Mouse (Mus musculus) kidney, embryonic 14.5 days (tissue): Measurements from ENCODE around the gene Slc5a4b. TPM values are rescaled to one million over a fixed set of nuclear protein-coding genes. Genes with fewer than 3 reads are reported as not detected.

Experiments
- ATAC-seq: fragments of 200-750 bp; cut with Nextera tagmentation; 2 replicates; pipeline ENCODE4 v1.8.0; 2017; ENCODE audit warnings: moderate number of reproducible peaks, mild to moderate bottlenecking, moderate TSS enrichment, moderate library complexity; ENCODE audit not compliant: low FRiP score, low TSS enrichment
- H3K27ac ChIP-seq: fragments of 300-500 bp; sonication (generic); 2 replicates; pipeline ENCODE4 v1.5.1; 2014; ENCODE audit warnings: low read depth, mild to moderate bottlenecking, low read length, moderate library complexity, mixed read lengths
- H3K27me3 ChIP-seq: fragments of 300-500 bp; sonication (generic); 2 replicates; pipeline ENCODE4 v1.6.1; 2014; ENCODE audit warnings: mild to moderate bottlenecking, low read length; ENCODE audit not compliant: control insufficient read depth, insufficient read depth
- H3K36me3 ChIP-seq: fragments of 300-500 bp; sonication (generic); 2 replicates; pipeline ENCODE4 v1.6.1; 2014; ENCODE audit warnings: low read length, mixed read lengths; ENCODE audit not compliant: control insufficient read depth, insufficient read depth
- H3K4me1 ChIP-seq: fragments of 300-500 bp; sonication (generic); 2 replicates; pipeline ENCODE4 v1.6.1; 2014; ENCODE audit warnings: low read length, mixed read lengths; ENCODE audit not compliant: control insufficient read depth, insufficient read depth
- H3K4me2 ChIP-seq: fragments of 300-500 bp; sonication (generic); replicated peaks from 2 replicates; pipeline ENCODE4 v1.6.1; 2014; ENCODE audit warnings: low read depth, mild to moderate bottlenecking, low read length
- H3K4me3 ChIP-seq: fragments of 300-500 bp; sonication (generic); 2 replicates; pipeline ENCODE4 v1.5.1; 2014; ENCODE audit warnings: mild to moderate bottlenecking, low read length
- H3K9ac ChIP-seq: fragments of 300-500 bp; sonication (generic); 2 replicates; pipeline ENCODE4 v1.6.1; 2014; ENCODE audit warnings: low read depth, mild to moderate bottlenecking, low read length, moderate library complexity
- H3K9me3 ChIP-seq: fragments of 300-500 bp; sonication (generic); 2 replicates; pipeline ENCODE4 v1.6.1; 2016; ENCODE audit warnings: low read length; ENCODE audit not compliant: control insufficient read depth
- WGBS: fragments of 180-500 bp; shearing (Covaris S2); extraction: QIAGEN DNeasy Blood & Tissue Kit; methylation state at CpG from one replicate; pipeline ENCODE4 v1.1.7; 2014; 5-methylcytosine and 5-hydroxymethylcytosine counted together
- microRNA-seq: library from miRNA; unstranded; fragments of <30 nt; microRNA quantifications from one replicate; pipeline ENCODE4, GENCODE M21; 2016
- polyA plus RNA-seq: library from polyadenylated mRNA; unstranded; fragments of >200 nt; fragmentation: Nextera tagmentation; extraction: Ambion mirVana; gene quantifications from 2 replicates; pipeline ENCODE4 v1.2.1, GENCODE M21; 2014

Gene Slc5a4b
- polyA plus RNA-seq, 1 experiment from 2014 or later: 0.30 TPM

DNA sequence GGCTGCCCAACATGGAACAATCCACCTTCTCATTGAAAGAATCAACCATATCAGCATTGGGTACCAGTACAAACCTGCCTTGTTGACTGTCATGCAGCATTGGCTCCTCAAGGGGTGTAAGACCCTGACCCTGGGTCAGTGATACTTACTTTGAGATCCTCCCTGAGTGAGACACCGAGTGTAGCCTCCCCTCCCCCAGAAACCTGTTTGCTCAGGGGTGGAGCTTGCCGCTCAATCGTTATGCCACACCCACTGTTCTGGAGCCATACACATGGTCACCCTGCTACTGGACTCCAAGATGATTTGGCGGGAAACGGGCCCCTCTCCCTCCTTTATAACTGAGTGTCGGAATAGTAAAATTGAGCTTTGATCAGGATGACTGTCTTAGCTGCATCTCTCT, 86.8 kb downstream of the Slc5a4b start:
- Histone ChIP-seq H3K9me3 (peaks cover 4% of the 10 kb centered on the region; the same call in 1 of the 2 replicates), H3K36me3 (no peaks in the 10 kb centered on the region), H3K9ac (no peak overlapping the region), H3K27ac (no peak overlapping the region), H3K4me3 (no peak overlapping the region), H3K27me3 (no peaks in the 10 kb centered on the region), H3K4me1 (no peaks in the 10 kb centered on the region), H3K4me2 (no peak overlapping the region)
- ATAC-seq: no peak
- 87% methylated on average over 6 of the region's 6 CpGs for WGBS

DNA sequence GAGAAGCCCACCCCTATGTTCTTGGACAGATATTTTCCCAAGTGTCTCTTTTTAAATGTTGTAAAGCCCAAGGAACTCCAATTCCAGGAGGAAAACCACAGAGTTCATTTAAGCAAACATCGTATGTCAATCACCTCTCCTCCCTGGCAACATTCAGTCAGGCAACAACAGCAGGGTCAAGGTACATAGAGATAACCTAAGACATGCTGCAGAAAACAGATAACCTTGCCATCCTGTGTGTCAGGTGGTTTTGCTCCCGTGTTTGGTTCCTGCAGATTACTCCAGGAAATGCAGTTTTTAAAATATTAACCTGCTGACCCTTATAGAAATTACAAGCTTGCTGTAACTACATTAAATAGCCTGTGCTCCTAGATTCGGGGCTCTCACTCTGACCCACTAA, 89.0 kb downstream of the Slc5a4b start:
- Histone ChIP-seq H3K9ac (no peak overlapping the region), H3K4me2 (no peak overlapping the region), H3K27me3 (no peaks in the 10 kb centered on the region), H3K36me3 (no peaks in the 10 kb centered on the region), H3K9me3 (peaks cover 4% of the 10 kb centered on the region; the same call in 1 of the 2 replicates), H3K4me3 (no peak overlapping the region), H3K27ac (no peak overlapping the region), H3K4me1 (no peaks in the 10 kb centered on the region)
- WGBS: 74% methylated on average over 3 of the region's 3 CpGs
- ATAC-seq: no peak

DNA sequence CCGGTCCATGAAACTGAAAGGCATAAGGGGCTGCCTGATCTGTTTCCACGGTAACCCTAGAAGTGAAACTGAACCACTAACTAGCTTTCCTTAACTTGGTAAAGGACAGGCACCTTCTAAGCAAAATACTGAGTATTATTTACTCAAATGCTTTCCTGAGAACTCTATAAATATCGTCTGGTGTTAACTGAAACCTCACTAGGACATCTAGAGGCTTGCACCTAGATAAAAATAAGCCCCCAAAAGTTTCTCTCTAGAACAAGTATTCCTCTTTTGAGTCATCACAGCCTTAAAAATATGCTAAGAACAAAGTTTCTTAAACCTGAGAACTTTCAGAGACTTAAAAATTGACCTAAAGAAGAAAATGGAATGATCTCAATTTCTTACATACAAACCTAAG, 93.9 kb downstream of the Slc5a4b start:
- no peak for ATAC-seq
- Histone ChIP-seq H3K9ac (no peak overlapping the region), H3K27ac (no peak overlapping the region), H3K4me1 (no peaks in the 10 kb centered on the region), H3K4me2 (no peak overlapping the region), H3K27me3 (no peaks in the 10 kb centered on the region), H3K9me3 (0 out of 2 replicates have a peak, but pooled peaks cover 5% of the 10 kb centered on the region), H3K36me3 (no peaks in the 10 kb centered on the region), H3K4me3 (no peak overlapping the region)
- 89% methylated on average over 3 of the region's 3 CpGs for WGBS

DNA sequence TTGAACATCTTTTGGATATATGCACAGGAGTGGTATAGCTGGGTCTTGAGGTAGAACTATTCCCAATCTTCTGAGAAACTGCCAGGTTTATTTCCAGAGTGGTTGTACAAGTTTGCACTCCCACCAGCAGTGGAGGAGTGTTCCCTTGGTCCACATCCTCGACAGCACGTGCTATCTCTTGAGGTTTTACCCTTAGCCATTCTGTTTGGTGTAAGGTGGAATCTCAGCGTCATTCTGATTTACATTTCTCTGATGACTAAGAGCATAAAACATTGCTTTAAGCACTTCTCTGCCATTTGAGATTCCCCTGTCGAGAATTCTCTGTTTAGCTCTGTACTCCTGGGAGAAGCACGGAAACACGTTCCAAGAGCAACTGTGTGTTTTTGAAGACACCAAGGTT, 97.8 kb downstream of the Slc5a4b start:
- H3K9me3 ChIP-seq: 0 out of 2 replicates have a peak, but pooled peaks cover 5% of the 10 kb centered on the region
- no peaks in the 10 kb centered on the region for H3K27me3 ChIP-seq
- H3K4me3 ChIP-seq: no peak overlapping the region
- no peaks in the 10 kb centered on the region for H3K36me3 ChIP-seq
- H3K4me1 ChIP-seq: no peaks in the 10 kb centered on the region
- ATAC-seq: no peak
- H3K4me2 ChIP-seq: no peak overlapping the region
- no peak overlapping the region for H3K27ac ChIP-seq
- 74% methylated on average over 6 of the region's 6 CpGs for WGBS
- H3K9ac ChIP-seq: no peak overlapping the region

DNA sequence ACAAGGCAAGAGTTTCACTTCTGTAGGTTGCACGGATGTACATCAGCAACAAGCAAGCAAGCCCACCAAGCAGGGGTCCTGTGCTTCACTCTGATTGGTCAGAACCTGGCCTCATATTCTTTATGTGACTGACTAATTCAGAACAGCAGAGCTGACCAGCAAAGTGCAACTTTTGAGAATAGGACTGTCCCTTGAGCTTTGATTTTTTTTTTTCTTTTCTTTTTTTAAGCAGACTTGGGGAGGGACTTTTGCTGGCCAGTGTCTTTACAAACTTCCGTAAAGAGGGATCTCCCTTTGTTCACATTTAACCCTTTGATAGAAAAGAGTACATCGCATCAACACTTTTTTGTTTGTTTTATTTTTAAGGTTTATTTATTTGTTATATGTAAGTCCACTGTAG, 100.9 kb downstream of the Slc5a4b start:
- no peaks in the 10 kb centered on the region for H3K9me3 ChIP-seq
- H3K4me3 ChIP-seq: no peak overlapping the region
- H3K27ac ChIP-seq: no peak overlapping the region
- no peaks in the 10 kb centered on the region for H3K4me1 ChIP-seq
- 75% methylated on average over 3 of the region's 3 CpGs for WGBS
- ATAC-seq: no peak
- no peak overlapping the region for H3K4me2 ChIP-seq
- no peaks in the 10 kb centered on the region for H3K27me3 ChIP-seq
- H3K9ac ChIP-seq: no peak overlapping the region
- no peaks in the 10 kb centered on the region for H3K36me3 ChIP-seq

Small RNA genes within 50 kb of the gene (microRNA-seq; reads per million reads assigned to microRNA genes)
- gene Mir6409: not detected

Other genes starting within 250 kb of the Slc5a4b start
- 3.2 and 4.1 TPM in 2 replicates for gene Derl3, start 217.5 kb downstream of the Slc5a4b start, polyA plus RNA-seq
- gene Smarcb1, start 189.3 kb downstream of the Slc5a4b start, polyA plus RNA-seq: 176 and 238 TPM in 2 replicates
- 94.4 and 99.4 TPM in 2 replicates for gene Chchd10, start 177.8 kb downstream of the Slc5a4b start, polyA plus RNA-seq
- gene Mmp11, start 174.5 kb downstream of the Slc5a4b start, polyA plus RNA-seq: 43.7 and 53.9 TPM in 2 replicates
- gene Gm867, start 170.3 kb downstream of the Slc5a4b start, polyA plus RNA-seq: 0.35 TPM in 1 of 2 replicates, not detected in the other
- gene Vpreb3, start 167.9 kb downstream of the Slc5a4b start, polyA plus RNA-seq: 1.1 and 1.4 TPM in 2 replicates
- gene Gm5134, start 156.4 kb downstream of the Slc5a4b start, polyA plus RNA-seq: not detected in 2 replicates
- 16.7 and 24.9 TPM in 2 replicates for gene Zfp280b, start 78.3 kb downstream of the Slc5a4b start, polyA plus RNA-seq
- not detected in 2 replicates for gene Slc5a4a, start 36.5 kb upstream of the Slc5a4b start, polyA plus RNA-seq
- 39.4 and 57.6 TPM in 2 replicates for gene Prmt2, start 126.9 kb upstream of the Slc5a4b start, polyA plus RNA-seq
- gene S100b, start 142.9 kb upstream of the Slc5a4b start, polyA plus RNA-seq: 0.32 and 0.56 TPM in 2 replicates
- 5.7 and 6.3 TPM in 2 replicates for gene Dip2a, start 234.3 kb upstream of the Slc5a4b start, polyA plus RNA-seq